Mouse (Mus musculus) layer of hippocampus, adult 8-10 months (tissue): ENCODE measurements at regions not wholly inside any gene's neighbourhood (a gene's known extent, or its start where the extent isn't known, plus 50 kb on each side); places are given as distances from the start of the nearest gene placed in this dataset.

Experiments used
- DNase-seq, 2 experiments: peaks; one replicate each; pipeline ENCODE4 v3.0.0; 2022; ENCODE audit warnings: low spot score in 2 of 2

GRCm38 (mm10) chr9:67610696-67611095 is 51.2 kb upstream of the Tln2 start:
- no peak for DNase-seq

DNA sequence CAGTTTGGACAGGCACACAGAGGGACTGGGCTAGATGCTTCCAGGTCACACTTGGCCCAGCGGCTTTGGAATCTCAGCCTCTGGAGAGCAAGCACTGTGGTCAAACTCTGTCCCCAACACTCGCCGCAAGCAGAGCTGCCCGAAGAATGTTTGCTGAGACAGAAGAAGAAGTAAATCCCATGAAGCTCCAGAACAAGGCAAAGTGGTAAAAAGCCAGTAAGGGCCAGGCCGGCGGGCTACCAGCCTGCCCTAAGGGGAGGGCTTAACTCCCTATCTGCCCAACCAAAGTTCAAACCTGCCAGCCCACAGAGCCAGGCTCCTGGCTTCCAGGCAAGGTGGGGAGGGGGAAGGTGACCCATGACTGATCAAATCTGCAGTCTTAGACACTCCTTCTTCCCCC is 52.2 kb upstream of the Tln2 start:
- DNase-seq, result no peak

GRCm38 (mm10) chr9:67612101-67612500 is 52.6 kb upstream of the Tln2 start:
- no peak for DNase-seq

- DNase-seq, result no peak
These were observed 54.7 kb upstream of the Tln2 start for GRCm38 (mm10) chr9:67614068-67614727.

DNA sequence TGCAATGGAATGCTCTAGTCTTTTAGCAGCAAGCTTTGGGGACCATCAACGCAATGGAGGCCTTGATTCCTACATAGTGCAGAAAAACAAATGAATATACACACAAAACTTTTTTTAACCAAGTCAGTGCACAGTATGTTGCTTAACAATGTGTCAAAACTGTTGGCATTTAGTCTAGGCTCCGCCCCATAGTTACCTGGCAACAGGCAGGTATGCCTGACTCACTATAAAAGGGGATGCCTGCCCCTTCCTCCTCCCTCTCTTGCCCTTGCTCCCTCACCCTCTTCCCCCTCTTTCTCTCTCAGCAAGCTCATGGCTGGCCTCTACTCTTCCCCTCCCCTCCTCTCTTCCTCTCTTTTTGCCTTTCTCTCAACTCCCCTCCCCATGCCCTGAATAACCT is 56.7 kb upstream of the Tln2 start:
- no peak for DNase-seq

DNA sequence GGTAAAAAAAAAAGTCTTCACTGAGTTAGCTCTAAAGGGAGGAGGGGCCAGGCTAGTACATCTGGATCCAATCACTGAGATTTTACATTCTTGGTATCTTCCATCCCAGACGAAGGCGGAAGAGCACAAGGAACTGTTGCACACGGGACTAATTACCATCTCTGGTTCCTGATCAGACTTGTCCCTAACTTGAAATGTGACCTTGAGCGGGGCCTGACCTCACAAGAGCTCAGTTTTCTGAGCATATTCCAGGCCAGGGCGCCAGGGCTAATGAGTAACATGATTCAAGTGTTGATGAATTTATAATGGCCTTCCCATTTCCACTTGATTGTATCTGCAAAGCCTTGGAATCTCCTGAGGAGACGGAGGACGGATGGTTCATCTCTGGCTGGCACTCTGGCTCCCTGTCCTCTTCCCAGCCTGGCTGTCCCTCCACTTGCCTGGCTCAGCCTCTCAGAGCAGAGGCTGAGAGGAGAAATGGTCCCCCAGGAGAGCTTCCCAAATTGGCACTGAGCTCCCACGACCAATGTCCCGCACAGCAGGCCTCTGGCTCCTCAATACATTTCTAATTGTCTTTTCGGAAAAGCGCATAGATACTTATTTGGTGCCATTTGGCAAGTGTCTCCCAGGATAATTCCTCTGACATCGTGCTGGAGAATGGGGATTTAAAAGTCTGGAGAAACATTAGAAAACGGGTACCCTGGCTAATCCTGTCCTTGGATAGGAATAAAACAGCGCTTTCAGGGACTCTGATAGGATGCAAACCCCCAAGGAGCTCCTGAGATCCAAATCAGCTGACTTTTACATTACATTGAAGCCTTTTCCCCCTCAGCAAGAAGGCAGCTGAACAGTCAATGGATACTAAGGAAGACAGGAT is 58.1 kb upstream of the Tln2 start:
- DNase-seq, result no peak

- DNase-seq, result no peak
These were observed 61.4 kb upstream of the Tln2 start for GRCm38 (mm10) chr9:67620945-67621344.

DNA sequence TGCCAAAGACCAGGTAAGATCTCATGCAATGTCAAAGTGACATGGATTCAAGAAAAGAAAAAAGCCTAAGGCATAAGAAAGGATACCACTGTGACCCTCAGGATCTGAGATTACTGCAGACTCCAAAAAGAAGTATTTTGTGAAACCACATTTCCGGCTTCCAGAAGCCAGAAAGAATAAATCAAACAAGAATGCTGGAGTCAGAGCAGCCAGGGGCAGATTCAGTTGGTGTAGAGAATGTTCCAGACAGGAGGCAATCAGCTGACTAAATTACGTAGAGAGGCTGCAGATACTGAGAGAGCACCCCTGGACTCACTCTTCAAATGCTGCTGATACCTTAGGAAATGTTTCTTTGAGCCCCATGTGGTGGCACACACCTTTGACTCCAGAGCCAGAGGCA is 67.7 kb upstream of the Tln2 start:
- DNase-seq, result no peak

DNA sequence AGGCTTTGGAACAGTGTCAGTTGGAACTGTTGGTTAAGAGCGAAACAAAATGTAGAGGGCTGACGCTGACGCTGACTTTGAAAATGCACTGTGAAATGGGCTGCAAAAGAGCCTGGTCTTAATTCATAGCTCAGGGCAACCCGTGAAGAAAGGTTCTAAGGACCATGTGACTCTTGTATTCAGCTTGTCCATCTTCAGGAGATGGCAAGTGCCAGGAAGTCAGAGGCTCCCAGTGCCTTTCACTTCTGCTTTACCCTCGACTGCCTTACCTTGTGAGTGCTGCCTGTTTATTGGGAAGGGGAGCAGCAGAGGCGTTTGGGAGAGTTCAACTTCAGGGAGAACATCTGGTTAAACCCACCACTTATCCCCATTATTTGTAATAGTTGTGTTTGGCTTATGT is 70.1 kb upstream of the Tln2 start:
- no peak for DNase-seq

- DNase-seq, result no peak
These were observed 70.7 kb upstream of the Tln2 start for GRCm38 (mm10) chr9:67630173-67630572.

GRCm38 (mm10) chr9:67631741-67632243 is 72.3 kb upstream of the Tln2 start:
- no peak for DNase-seq

DNA sequence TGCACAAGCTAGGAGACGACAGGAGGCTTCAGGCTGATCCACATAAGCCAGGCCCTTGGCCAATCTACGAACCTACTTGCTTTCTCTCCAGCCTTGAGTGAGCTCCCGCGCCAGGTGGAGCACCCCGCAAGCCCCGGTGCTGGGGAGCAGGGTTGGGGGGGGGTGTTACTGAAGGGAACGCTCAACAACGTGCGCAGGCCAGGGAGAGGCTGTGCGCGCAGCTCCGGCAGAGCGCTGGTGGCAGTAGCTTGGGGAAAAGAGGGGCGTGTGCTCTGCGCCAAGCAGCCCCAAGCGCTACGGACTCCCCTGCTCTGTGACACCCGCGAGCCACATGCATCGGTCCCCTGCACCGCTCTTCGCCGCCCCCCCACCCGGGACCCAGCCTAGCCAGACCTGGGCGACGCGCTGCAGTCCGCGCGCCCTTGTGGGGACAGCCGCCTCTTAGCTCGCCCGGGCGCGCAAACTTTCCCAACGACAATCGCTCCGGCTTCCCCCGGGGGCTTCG is 73.1 kb upstream of the Tln2 start:
- peak in 1 of 2 experiments; percentile 16 for DNase-seq

DNA sequence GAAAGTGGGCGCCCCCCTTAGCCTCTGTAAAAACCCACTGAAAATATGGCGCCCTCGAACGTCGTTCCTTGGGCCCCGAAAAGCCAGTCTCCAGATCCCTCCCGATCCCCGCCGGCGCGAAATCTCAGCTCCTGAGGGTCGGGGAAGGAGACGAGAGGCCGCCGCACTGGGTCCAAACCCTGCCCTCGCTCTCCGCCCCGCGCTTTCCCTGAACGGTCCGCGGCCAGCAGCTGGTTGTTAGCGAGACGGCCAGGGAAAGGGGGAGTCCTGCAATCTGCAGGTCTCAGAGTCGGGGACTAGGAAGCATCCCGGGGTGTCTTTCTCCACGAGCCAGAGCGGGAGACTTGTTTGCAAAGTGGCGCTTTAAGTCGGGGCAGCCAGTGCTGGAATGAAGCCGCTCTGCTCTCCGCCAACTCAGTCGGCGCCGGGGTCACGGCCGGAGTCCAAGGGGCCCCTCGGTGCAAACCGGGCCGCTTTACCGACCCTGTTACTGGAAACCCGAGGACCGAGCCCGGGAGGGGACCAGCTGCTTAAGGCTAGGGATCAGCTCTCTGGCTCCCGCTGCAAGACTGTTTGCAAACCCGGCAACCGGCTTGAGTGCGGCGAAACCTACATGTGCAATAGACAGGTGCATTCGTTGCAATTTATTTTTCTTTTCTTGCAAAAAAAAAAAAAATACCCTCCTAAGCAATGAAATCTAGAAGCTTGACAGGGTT is 73.7 kb upstream of the Tln2 start:
- DNase-seq, result peak in 1 of 2 experiments; percentile 23

DNA sequence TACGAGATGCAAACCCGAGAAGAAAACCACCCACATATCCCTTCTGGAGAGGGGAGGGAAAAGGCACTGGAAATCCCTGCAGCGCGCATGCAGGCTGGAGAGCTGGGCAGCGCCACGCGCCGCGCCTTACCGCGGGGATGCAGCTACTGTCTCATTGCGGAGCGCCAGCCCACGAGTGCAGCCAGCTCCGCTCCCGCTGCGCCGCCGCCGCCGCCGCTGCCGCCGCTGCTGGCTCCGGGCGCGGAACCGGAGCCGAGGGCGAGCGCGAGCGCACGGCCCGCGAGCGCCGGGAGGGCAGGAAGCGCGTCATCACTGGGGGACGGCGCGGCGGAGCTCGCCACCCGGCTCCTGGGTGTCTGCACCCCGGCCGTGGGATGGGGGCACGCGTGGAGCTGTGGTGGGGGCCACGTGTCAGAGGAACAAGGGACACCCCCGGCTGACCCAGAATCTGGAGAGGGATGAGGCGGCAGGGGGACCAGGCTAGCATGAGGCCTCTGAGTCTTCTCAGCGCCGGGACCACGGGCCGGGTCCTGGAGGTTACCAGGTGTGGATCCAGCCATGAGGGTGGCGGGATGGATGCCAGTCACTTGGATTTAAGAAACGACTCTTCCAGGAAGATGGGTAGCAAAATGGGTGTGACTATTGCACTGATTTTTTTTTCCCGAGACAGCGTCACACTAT is 74.4 kb upstream of the Tln2 start:
- peak; percentile 55 to 62 for DNase-seq

- no peak for DNase-seq
These were observed 87.3 kb upstream of the Tln2 start for GRCm38 (mm10) chr9:67646820-67647219.

- no peak for DNase-seq
These were observed 94.5 kb upstream of the C2cd4b start for GRCm38 (mm10) chr9:67664773-67665172.

DNA sequence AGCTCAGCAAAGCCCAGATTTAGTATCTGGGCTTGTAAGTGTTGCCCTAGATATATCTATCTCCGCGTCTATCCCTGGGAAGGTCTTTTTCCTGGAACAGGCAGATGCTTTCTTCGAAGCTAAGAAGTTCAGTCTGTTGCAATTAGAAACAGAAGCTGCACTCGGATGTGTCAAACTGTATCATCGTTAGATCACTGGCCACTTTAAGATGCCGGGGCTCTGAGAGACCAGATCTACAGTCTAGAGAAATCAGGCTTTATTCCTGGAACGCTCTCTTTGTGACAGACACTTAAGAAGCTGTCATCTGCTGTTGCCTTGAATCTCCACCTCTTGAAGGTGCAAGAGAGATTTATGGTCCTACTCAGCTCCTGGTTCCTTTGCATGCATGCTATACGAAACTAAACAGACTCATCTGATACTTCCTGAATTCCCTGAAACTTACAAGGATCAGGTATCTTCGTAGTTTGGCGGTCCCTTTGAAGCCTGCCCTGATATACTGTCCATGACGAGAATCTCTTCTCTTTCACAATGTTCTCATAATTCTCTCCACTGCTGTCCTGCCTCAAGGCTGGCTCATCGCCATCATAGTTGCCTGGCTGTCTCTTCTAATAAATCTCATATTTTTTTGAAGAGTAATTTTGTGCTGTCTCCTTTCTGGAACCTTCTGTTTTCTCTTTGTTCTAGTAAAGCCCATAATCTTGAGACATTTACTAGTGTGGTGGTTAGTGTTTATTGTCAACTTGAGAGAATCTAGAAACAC is 88.8 kb upstream of the C2cd4b start:
- DNase-seq, result no peak

DNA sequence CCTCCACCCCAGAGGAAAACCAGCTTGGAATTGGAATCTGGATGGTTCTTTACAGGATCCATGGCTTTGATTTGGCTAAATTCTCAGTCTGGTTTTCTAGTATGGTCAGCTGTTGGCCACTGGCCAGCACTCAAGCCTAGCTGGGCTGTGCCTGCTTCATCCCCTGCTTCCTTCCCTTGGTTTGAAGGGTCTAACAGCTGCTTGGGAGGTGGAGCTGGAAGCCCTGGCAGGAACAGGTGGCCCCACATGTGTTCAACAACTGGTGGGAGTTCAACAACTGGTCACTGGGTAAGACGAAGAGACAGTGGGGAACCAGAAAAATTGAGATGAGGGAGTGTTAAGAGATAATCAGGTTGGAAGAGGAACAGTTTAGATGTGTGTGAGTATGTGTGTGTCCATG is 82.3 kb upstream of the C2cd4b start:
- no peak for DNase-seq

- peak; percentile 35 to 80 for DNase-seq
These were observed 75.9 kb upstream of the C2cd4b start for GRCm38 (mm10) chr9:67683367-67683766.

DNA sequence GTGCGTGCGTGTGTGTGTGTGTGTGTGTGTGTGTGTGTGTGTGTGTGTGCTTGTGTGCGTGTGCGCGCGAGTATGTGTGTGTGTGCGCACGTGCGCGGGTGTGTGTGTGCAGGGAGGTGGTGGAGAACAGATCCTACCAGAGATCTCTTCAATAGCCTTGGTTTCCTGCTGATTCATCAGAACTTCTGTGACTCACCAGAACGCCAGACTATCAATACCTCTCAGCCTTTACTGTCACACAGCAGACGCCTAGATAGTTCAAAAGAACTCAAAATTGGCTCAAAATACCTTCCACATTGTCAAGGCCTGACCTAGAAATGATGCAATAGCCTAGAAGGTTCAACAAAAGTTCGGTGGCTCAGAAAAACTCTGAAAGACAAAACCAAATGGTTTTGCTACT is 66.8 kb upstream of the C2cd4b start:
- DNase-seq, result no peak

DNA sequence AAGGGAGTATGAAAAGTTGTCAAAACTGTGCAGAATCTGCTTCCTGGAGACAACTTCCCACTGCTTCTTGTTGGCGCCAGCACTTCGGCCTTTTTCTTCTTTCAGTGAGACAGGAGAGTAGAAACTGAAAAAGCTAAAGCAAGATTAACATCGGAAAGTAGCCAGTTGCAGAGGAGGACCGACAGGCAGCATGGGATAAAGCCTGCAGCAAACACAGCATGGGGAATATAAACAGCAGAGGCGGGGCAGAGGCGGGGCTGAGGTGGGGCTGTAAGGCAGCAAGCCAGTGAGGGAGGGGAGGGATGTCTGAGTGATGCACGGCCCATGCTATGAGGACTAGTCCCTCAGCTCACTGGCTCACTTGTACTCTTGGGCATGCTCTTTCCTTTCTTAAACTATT is 65.5 kb upstream of the C2cd4b start:
- no peak for DNase-seq
